Mouse (Mus musculus) limb, embryonic 11.5 days (tissue): Measurements from ENCODE around the gene Hoxd10. TPM values are rescaled to one million over a fixed set of nuclear protein-coding genes. Genes with fewer than 3 reads are reported as not detected.

Experiments used
- ATAC-seq: fragments of 200-750 bp; cut with Nextera tagmentation; 2 replicates; pipeline ENCODE4 v1.8.0; 2017; ENCODE audit warnings: low read depth; ENCODE audit not compliant: insufficient number of reproducible peaks, low FRiP score, low TSS enrichment
- DNase-seq: peaks from one replicate; pipeline ENCODE4 v3.0.0-alpha.2; 2015; ENCODE audit warnings: low spot score
- H3K27ac ChIP-seq: fragments of 300-500 bp; sonication (generic); replicated peaks from 2 replicates; pipeline ENCODE4 v1.5.1; 2014; ENCODE audit warnings: low read depth, mild to moderate bottlenecking, low read length
- H3K27me3 ChIP-seq: fragments of 300-500 bp; sonication (generic); 2 replicates; pipeline ENCODE4 v1.6.1; 2014; ENCODE audit warnings: mild to moderate bottlenecking, low read length, mixed read lengths; ENCODE audit not compliant: control insufficient read depth, insufficient read depth
- H3K36me3 ChIP-seq: fragments of 300-500 bp; sonication (generic); 2 replicates; pipeline ENCODE4 v1.6.1; 2014; ENCODE audit warnings: mild to moderate bottlenecking, low read length, moderate library complexity, mixed read lengths; ENCODE audit not compliant: control insufficient read depth, insufficient read depth
- H3K4me1 ChIP-seq: fragments of 300-500 bp; sonication (generic); 2 replicates; pipeline ENCODE4 v1.6.1; 2014; ENCODE audit warnings: low read length, mixed read lengths; ENCODE audit not compliant: control insufficient read depth, insufficient read depth
- H3K4me2 ChIP-seq: fragments of 300-500 bp; sonication (generic); 2 replicates; pipeline ENCODE4 v1.6.1; 2014; ENCODE audit warnings: low read depth, mild to moderate bottlenecking, moderate library complexity; ENCODE audit not compliant: severe bottlenecking
- H3K4me3 ChIP-seq: fragments of 300-500 bp; sonication (generic); 2 replicates; pipeline ENCODE4 v1.5.1; 2014; ENCODE audit warnings: low read depth, low read length
- H3K9ac ChIP-seq: fragments of 300-500 bp; sonication (generic); 2 replicates; pipeline ENCODE4 v1.6.1; 2014; ENCODE audit warnings: mild to moderate bottlenecking, low read length
- H3K9me3 ChIP-seq: fragments of 300-500 bp; sonication (generic); 2 replicates; pipeline ENCODE4 v1.6.1; 2016; ENCODE audit warnings: low read length; ENCODE audit not compliant: control insufficient read depth
- WGBS: fragments of 180-500 bp; shearing (Covaris S2); extraction: QIAGEN DNeasy Blood & Tissue Kit; methylation state at CpG from one replicate; pipeline ENCODE4 v1.1.7; 2014; 5-methylcytosine and 5-hydroxymethylcytosine counted together
- polyA plus RNA-seq: library from polyadenylated mRNA; unstranded; fragments of >200 nt; fragmentation: Nextera tagmentation; extraction: Ambion mirVana; gene quantifications from 2 replicates; pipeline ENCODE4 v1.2.1, GENCODE M21; 2014

Hoxd10 gene
- polyA plus RNA-seq, 1 experiment from 2014 or later: 52.0 TPM

DNA sequence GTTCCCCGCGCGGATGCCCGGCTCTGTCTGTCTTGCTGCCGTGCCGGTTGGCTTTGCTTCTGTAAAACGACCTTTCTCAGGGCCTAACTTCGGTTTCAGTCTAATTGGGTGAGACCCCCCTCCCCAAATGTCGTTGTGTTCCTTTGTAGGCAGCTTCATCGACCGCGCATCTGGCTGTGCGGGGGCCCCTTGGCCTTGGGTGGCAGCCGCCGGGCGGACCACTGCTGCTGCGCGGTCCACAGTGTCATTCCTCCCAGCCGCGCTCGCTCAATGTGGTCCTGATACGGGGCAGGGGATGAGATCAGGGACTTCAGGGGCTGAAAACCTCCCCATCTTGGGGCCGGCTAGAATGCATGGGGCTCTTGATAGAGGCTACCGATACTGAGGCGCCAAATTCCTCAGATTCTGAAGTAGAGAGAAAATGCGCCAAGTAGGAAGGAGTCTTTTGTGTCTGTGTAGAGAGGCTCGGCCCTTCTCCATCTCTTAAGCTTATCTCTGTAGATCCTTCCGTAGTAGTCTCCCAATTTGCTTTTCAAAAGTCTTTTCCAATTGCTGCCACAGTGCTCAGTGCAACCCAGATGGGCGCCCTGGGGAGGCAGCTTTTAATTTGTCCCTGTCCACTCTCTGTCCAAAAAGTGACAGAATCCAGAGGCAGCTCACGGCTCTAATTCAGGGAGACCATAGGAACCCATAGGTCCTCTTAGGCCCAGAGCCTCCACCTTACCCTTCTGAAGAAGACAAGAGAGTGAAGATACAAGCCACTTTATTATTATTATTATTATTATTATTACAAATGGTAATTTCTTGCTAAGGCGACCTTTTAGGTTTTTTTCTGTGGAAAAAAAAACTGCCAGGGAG is 3.8 kb upstream of the Hoxd10 start:
- Histone ChIP-seq H3K36me3 (no peaks in the 10 kb centered on the region), H3K27ac (peak overlapping the region; percentile 97), H3K4me2 (peak overlapping the region; percentile 90), H3K9ac (peak overlapping the region; percentile 98), H3K9me3 (no peaks in the 10 kb centered on the region), H3K4me1 (peaks cover 24% of the 10 kb centered on the region), H3K4me3 (peak overlapping the region; percentile 66), H3K27me3 (peaks cover 10% of the 10 kb centered on the region; the same call in 1 of the 2 replicates)
- ATAC-seq: no peak
- DNase-seq: peak; percentile 73
- WGBS: under 1% methylated on average over 31 of the region's 31 CpGs

- H3K27ac ChIP-seq: peak overlapping the region; percentile 97
Observed at GRCm38 (mm10) chr2:74688795-74689573, 2.7 kb upstream of the Hoxd10 start.

GRCm38 (mm10) chr2:74689574-74690337 is 2.0 kb upstream of the Hoxd10 start:
- DNase-seq: peak; percentile 81

More at GRCm38 (mm10) chr2:74688795-74689573, 2.7 kb upstream of the Hoxd10 start:
- H3K4me2 ChIP-seq: peak overlapping the region; percentile 90
- no peaks in the 10 kb centered on the region for H3K36me3 ChIP-seq
- no peak for ATAC-seq
- peak overlapping the region; percentile 98 for H3K9ac ChIP-seq
- H3K4me1 ChIP-seq: peaks cover 26% of the 10 kb centered on the region
- H3K4me3 ChIP-seq: peak overlapping the region; percentile 66
- DNase-seq: peak; percentile 71
- WGBS: 1% methylated on average over 12 of the region's 12 CpGs
- H3K9me3 ChIP-seq: no peaks in the 10 kb centered on the region
- H3K27me3 ChIP-seq: peaks cover 6% of the 10 kb centered on the region; the same call in 1 of the 2 replicates

DNA sequence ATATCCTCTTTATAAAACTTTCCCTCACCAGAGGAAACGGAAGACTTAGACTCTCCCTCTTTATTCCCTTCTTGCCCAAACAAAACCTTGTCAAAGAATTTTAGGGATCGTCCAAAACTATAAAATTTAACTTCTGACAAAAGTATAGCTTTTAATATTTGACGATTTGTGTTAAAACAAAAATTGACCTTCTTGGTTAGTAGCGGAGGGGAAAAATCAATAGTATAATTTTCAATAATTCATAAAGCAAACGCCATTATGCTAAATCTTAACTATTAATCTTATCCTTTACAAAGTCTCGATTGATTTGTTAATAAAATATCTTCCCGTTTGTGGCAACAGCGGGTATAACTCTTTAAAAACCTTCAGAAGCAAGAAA is 1.4 kb upstream of the Hoxd10 start:
- H3K4me2 ChIP-seq: peak overlapping the region; percentile 93
- 4% methylated on average over 8 of the region's 8 CpGs for WGBS
- no peak for ATAC-seq

More at GRCm38 (mm10) chr2:74689574-74690337, 2.0 kb upstream of the Hoxd10 start:
- Histone ChIP-seq H3K4me3 (peak overlapping the region; percentile 66), H3K4me1 (peaks cover 24% of the 10 kb centered on the region), H3K27me3 (peaks cover 6% of the 10 kb centered on the region; the same call in 1 of the 2 replicates), H3K4me2 (peak overlapping the region; percentile 90), H3K9ac (peak overlapping the region; percentile 98), H3K27ac (peak overlapping the region; percentile 97), H3K9me3 (no peaks in the 10 kb centered on the region), H3K36me3 (no peaks in the 10 kb centered on the region)
- under 1% methylated on average over 24 of the region's 24 CpGs for WGBS
- ATAC-seq: no peak

DNA sequence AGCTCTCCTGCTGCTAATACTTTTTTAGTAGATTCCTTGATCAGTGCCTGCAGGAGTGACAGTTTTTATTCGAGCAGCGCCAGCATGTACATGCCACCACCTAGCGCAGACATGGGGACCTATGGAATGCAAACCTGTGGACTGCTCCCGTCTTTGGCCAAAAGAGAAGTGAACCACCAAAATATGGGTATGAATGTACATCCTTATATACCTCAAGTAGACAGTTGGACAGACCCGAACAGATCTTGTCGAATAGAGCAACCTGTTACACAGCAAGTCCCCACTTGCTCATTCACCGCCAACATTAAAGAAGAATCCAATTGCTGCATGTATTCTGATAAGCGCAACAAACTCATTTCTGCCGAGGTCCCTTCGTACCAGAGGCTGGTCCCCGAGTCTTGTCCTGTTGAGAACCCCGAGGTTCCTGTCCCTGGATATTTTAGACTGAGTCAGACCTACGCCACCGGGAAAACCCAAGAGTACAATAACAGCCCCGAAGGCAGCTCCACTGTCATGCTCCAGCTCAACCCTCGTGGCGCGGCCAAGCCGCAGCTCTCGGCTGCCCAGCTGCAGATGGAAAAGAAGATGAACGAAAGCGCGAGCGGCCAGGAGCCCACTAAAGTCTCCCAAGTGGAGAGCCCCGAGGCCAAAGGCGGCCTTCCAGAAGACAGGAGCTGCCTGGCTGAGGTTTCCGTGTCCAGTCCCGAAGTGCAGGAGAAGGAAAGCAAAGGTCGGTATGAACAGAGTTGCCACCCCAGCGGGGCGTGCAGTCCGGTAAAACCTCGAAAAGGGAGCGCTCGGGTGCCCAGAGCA is 477 bp downstream of the Hoxd10 start:
- H3K4me2 ChIP-seq: peak overlapping the region; percentile 93
- peaks cover 6% of the 10 kb centered on the region; the same call in 1 of the 2 replicates for H3K27me3 ChIP-seq
- DNase-seq (peak; percentile 66), ATAC-seq (peak; percentile 28; the same call in 1 of the 2 replicates)
- peak overlapping the region; percentile 94 for H3K27ac ChIP-seq
- no peaks in the 10 kb centered on the region for H3K36me3 ChIP-seq
- H3K4me3 ChIP-seq: peak overlapping the region; percentile 61
- WGBS: 2% methylated on average over 35 of the region's 35 CpGs
- H3K4me1 ChIP-seq: peaks cover 42% of the 10 kb centered on the region
- no peaks in the 10 kb centered on the region for H3K9me3 ChIP-seq
- peak overlapping the region; percentile 96 for H3K9ac ChIP-seq

More for the DNA sequence above, 1.4 kb upstream of the Hoxd10 start:
- Histone ChIP-seq H3K27me3 (peaks cover 6% of the 10 kb centered on the region; the same call in 1 of the 2 replicates), H3K4me3 (peak overlapping the region; percentile 66), H3K9ac (peak overlapping the region; percentile 98), H3K27ac (peak overlapping the region; percentile 97), H3K9me3 (no peaks in the 10 kb centered on the region), H3K36me3 (no peaks in the 10 kb centered on the region), H3K4me1 (peaks cover 29% of the 10 kb centered on the region)
- no peak for DNase-seq

- Histone ChIP-seq H3K27me3 (peaks cover 3% of the 10 kb centered on the region; the same call in 1 of the 2 replicates), H3K9me3 (no peaks in the 10 kb centered on the region), H3K4me2 (peak overlapping the region; percentile 93), H3K9ac (peak overlapping the region; percentile 96), H3K4me3 (peak overlapping the region; percentile 61), H3K4me1 (peaks cover 39% of the 10 kb centered on the region), H3K36me3 (no peaks in the 10 kb centered on the region), H3K27ac (peak overlapping the region; percentile 94)
- 2% methylated on average over 20 of the region's 20 CpGs for WGBS
- ATAC-seq (no peak), DNase-seq (peak; percentile 62)
Observed at GRCm38 (mm10) chr2:74692808-74693431, 1.2 kb downstream of the Hoxd10 start.

DNA sequence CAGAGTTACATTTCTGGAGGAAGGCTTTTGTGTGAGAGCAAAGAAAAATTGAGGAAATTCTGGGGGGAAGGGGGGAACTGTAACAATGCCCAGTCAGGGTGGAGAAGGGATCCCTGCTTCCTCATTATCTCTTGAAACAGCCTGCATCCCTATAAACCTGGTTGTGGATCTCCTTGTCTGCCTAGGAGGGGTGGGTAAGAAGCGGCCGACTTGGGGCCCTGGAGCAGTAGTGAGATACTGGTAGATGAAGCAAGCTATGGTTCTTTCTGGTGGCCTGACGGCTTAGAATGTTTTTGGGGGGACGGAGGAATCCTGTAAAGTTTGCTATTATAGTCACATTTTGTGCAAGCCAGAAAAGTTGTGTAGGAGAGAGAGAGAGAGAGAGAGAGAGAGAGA is 1.7 kb downstream of the Hoxd10 start:
- Histone ChIP-seq H3K9me3 (no peaks in the 10 kb centered on the region), H3K27ac (peak overlapping the region; percentile 94), H3K4me2 (peak overlapping the region; percentile 93), H3K4me1 (peaks cover 39% of the 10 kb centered on the region), H3K9ac (peak overlapping the region; percentile 96), H3K36me3 (no peaks in the 10 kb centered on the region), H3K4me3 (peak overlapping the region; percentile 61), H3K27me3 (no peaks in the 10 kb centered on the region; the same call in 1 of the 2 replicates)
- 7% methylated on average over 4 of the region's 4 CpGs for WGBS
- ATAC-seq: no peak
- DNase-seq: peak; percentile 54
